Mouse (Mus musculus) myocyte (in vitro differentiated cells): Measurements from ENCODE around the gene C1s1. TPM values are rescaled to one million over a fixed set of nuclear protein-coding genes. Genes with fewer than 3 reads are reported as not detected.
"Not testable (repeated sequence)": the region's sequence is repeated elsewhere in the genome, so short reads cannot be mapped to it uniquely, and the experiment has no call there.

Experiments
- H3K27me3 ChIP-seq: one replicate; pipeline ENCODE4 v1.6.1; 2011; ENCODE audit not compliant: control insufficient read depth, insufficient read depth, insufficient read length
- H3K36me3 ChIP-seq: one replicate; pipeline ENCODE4 v1.6.1; 2011; ENCODE audit not compliant: control insufficient read depth, insufficient read depth
- H3K4me2 ChIP-seq: one replicate; pipeline ENCODE4 v1.6.1; 2011; ENCODE audit warnings: low read depth, control low read depth
- H3K4me3 ChIP-seq: one replicate; pipeline ENCODE4 v1.5.1; 2011; ENCODE audit warnings: mild to moderate bottlenecking, control low read depth, moderate library complexity
- H3K79me2 ChIP-seq: one replicate; pipeline ENCODE4 v1.6.1; 2011; ENCODE audit not compliant: control insufficient read depth, insufficient read depth
- H3ac ChIP-seq: one replicate; pipeline ENCODE4 v1.6.1; 2011; ENCODE audit not compliant: control insufficient read depth, insufficient read length
- CEBPB ChIP-seq: IDR thresholded peaks from 2 replicates; pipeline ENCODE4 v1.6.1; 2011; ENCODE audit warnings: mild to moderate bottlenecking, moderate library complexity; ENCODE audit not compliant: poor library complexity, insufficient read depth, severe bottlenecking
- E2F4 ChIP-seq: IDR thresholded peaks from one replicate; pipeline ENCODE4 v1.6.1; 2011; ENCODE audit warnings: mild to moderate bottlenecking, control low read depth, moderate library complexity; ENCODE audit not compliant: insufficient read depth
- MAX ChIP-seq: IDR thresholded peaks from one replicate; pipeline ENCODE4 v1.6.1; 2011; ENCODE audit warnings: low read depth, mild to moderate bottlenecking, control low read depth
- MYOD1 ChIP-seq, 3 experiments: IDR thresholded peaks; one replicate each; pipeline ENCODE4 v1.6.1; 2011; ENCODE audit warnings: control low read depth in 2 of 3, low read depth in 2 of 3, mild to moderate bottlenecking in 2 of 3, moderate library complexity in 1 of 3; ENCODE audit not compliant: insufficient read length in 2 of 3, control insufficient read depth in 1 of 3
- MYOG ChIP-seq, 3 experiments: IDR thresholded peaks; one replicate each; pipeline ENCODE4 v1.6.1; 2011; ENCODE audit warnings: control low read depth in 2 of 3, low read depth in 2 of 3, mild to moderate bottlenecking in 2 of 3; ENCODE audit not compliant: insufficient read length in 2 of 3, control insufficient read depth in 1 of 3, insufficient read depth in 1 of 3
- POLR2A ChIP-seq: IDR thresholded peaks from one replicate; pipeline ENCODE4 v1.6.1; 2011; ENCODE audit warnings: low read depth, mild to moderate bottlenecking, control low read depth, moderate library complexity; ENCODE audit not compliant: insufficient read length
- POLR2AphosphoS2 ChIP-seq: IDR thresholded peaks from one replicate; pipeline ENCODE4 v1.6.1; 2011; ENCODE audit warnings: low read depth, control low read depth; ENCODE audit not compliant: insufficient read length
- REST ChIP-seq: IDR thresholded peaks from one replicate; pipeline ENCODE4 v1.6.1; 2011; ENCODE audit warnings: mild to moderate bottlenecking, control low read depth, moderate library complexity; ENCODE audit not compliant: insufficient read depth, insufficient read length
- SRF ChIP-seq: IDR thresholded peaks from one replicate; pipeline ENCODE4 v1.6.1; 2011; ENCODE audit warnings: low read depth; ENCODE audit not compliant: control insufficient read depth, insufficient read length
- TCF12 ChIP-seq: IDR thresholded peaks from one replicate; pipeline ENCODE4 v1.6.1; 2011; ENCODE audit warnings: mild to moderate bottlenecking, control low read depth; ENCODE audit not compliant: poor library complexity, insufficient read depth, severe bottlenecking
- TCF3 ChIP-seq: IDR thresholded peaks from one replicate; pipeline ENCODE4 v1.6.1; 2011; ENCODE audit warnings: low read depth, control low read depth; ENCODE audit not compliant: insufficient read length
- USF1 ChIP-seq: IDR thresholded peaks from one replicate; pipeline ENCODE4 v1.6.1; 2011; ENCODE audit warnings: low read depth, mild to moderate bottlenecking, control low read depth, moderate library complexity
- polyA plus RNA-seq: library from polyadenylated mRNA; unstranded; fragments of >200 nt; fragmentation: generic; extraction: Trizol; gene quantifications from one replicate; pipeline ENCODE4 v1.2.1, GENCODE M21; 2012; ENCODE audit warnings: missing spikeins

Gene C1s1
- 0.24 TPM for polyA plus RNA-seq

DNA sequence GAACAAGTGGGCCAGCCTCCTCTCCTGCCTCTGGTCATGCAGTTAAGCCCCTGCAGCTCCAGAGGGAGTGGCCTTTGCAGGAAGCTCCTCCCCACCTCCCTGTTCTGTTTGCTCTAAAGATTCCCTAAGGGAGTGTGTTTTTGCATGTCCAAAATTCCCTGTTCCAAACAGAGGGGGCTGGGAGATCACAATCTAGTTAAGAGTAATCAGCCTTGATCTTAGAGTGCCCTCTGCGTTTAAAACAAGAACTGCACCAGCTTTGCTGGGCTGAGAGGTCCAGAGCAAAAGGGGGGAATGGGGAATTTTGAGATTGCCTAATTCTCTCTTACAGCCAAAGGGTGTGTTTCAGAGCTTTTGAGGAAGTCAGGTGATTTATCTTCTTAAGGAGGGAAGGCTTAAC is at the start of gene C1s1:
TSS of gene C1s1 (minus strand) at position 76 of the 400 bp plus-strand sequence.
- H3K36me3 ChIP-seq, H3K79me2 ChIP-seq, H3K27me3 ChIP-seq, H3K4me3 ChIP-seq, H3ac ChIP-seq, H3K4me2 ChIP-seq: not testable (repeated sequence)

DNA sequence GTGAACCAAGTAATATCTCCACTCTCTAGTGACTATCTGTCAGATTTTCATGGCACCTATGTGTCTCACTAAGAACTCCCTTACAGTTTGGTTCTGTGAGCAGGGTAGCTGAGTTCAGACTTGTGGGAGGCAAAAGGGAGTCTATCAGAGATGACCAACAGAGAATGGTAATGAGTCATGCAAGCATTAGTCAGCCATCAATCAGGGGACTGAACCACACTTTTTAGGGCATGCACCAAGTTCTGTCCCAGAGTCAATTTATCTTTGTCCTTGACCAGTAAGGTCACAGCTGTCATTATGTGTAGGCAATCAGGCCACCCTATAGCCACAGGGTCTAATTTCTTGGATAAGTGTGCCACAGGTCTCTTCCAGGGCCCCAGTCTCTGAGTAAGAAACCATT is 46.6 kb upstream of the C1s1 start:
- Histone ChIP-seq H3K27me3 (no peaks in the 10 kb centered on the region), H3K4me3 (no peak overlapping the region), H3K4me2 (no peak overlapping the region), H3ac (no peak overlapping the region), H3K79me2 (no peaks in the 10 kb centered on the region), H3K36me3 (no peaks in the 10 kb centered on the region)
- no peak for TF ChIP-seq TCF3
- TF ChIP-seq SRF, result no peak
- no peak for TF ChIP-seq POLR2A
- no peak for TF ChIP-seq REST
- TF ChIP-seq MYOG (IDR thresholded peaks at IDR 0.05; ENCODE audit: control insufficient read depth in 1 of 3, insufficient read depth in 1 of 3, insufficient read length in 2 of 3, low read depth in 2 of 3), result no peak
- no peak for TF ChIP-seq CEBPB
- no peak for TF ChIP-seq MYOD1 (IDR thresholded peaks at IDR 0.05; ENCODE audit: control insufficient read depth in 1 of 3, insufficient read length in 2 of 3, low read depth in 2 of 3)
- TF ChIP-seq USF1, result no peak
- TF ChIP-seq POLR2AphosphoS2, result no peak
- TF ChIP-seq TCF12, result no peak
- no peak for TF ChIP-seq E2F4
- no peak for TF ChIP-seq MAX

DNA sequence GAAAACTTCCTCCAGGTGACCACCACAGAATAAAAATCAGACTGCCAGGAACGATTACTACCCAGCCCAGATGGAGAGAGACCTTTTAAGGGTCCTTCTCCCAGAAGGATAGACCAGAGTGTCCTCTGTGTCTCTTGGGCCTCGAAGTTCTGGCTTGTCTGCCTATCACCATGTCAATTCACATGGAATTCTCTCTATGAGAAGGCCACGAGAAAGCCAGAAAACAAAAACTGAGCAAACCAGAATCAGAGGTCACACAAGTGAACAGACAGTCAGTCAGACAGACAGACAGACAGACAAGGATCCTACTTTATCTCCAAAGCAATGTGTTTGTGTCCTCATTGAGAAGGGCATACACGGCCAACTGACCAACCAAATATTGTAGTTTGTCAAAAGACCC is 44.1 kb upstream of the C1s1 start:
- no peak overlapping the region for H3K4me3 ChIP-seq
- no peaks in the 10 kb centered on the region for H3K27me3 ChIP-seq
- no peaks in the 10 kb centered on the region for H3K79me2 ChIP-seq
- H3K36me3 ChIP-seq, result no peaks in the 10 kb centered on the region
- no peak overlapping the region for H3ac ChIP-seq
- TF ChIP-seq TCF12 (no peak), SRF (no peak), E2F4 (no peak), POLR2A (no peak), REST (no peak), CEBPB (no peak), MYOG (IDR thresholded peaks at IDR 0.05; ENCODE audit: control insufficient read depth in 1 of 3, insufficient read depth in 1 of 3, insufficient read length in 2 of 3, low read depth in 2 of 3) (no peak), POLR2AphosphoS2 (no peak), MYOD1 (IDR thresholded peaks at IDR 0.05; ENCODE audit: control insufficient read depth in 1 of 3, insufficient read length in 2 of 3, low read depth in 2 of 3) (no peak), TCF3 (no peak), MAX (no peak), USF1 (no peak)
- no peak overlapping the region for H3K4me2 ChIP-seq

DNA sequence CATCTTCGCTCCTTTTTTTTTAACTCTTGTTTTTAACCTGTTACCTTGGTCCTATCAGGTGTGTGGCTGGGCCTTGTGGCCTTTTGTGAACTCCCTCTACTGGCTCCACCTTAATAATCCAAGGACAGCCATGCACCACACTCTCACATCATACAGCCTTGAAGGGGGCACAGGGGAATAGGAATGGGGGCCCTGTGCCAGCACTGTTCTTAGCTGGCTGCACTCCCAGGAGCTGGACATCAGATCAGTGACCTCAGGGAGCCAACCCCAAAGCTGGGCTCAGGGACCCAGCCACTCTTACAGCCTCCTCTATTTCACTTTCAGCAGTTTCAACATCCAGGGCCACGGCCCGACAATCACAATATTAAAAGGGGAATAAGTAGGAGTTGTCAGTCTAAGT is 43.6 kb upstream of the C1s1 start:
- no peaks in the 10 kb centered on the region for H3K79me2 ChIP-seq
- H3K36me3 ChIP-seq, result no peaks in the 10 kb centered on the region
- TF ChIP-seq MYOG (IDR thresholded peaks at IDR 0.05; ENCODE audit: control insufficient read depth in 1 of 3, insufficient read depth in 1 of 3, insufficient read length in 2 of 3, low read depth in 2 of 3) (no peak), TCF3 (no peak), POLR2A (no peak), TCF12 (no peak), SRF (no peak), USF1 (no peak), E2F4 (no peak), REST (no peak), MAX (no peak), CEBPB (no peak), POLR2AphosphoS2 (no peak), MYOD1 (IDR thresholded peaks at IDR 0.05; ENCODE audit: control insufficient read depth in 1 of 3, insufficient read length in 2 of 3, low read depth in 2 of 3) (no peak)
- no peak overlapping the region for H3ac ChIP-seq
- H3K4me3 ChIP-seq, result no peak overlapping the region
- no peak overlapping the region for H3K4me2 ChIP-seq
- H3K27me3 ChIP-seq, result no peaks in the 10 kb centered on the region

DNA sequence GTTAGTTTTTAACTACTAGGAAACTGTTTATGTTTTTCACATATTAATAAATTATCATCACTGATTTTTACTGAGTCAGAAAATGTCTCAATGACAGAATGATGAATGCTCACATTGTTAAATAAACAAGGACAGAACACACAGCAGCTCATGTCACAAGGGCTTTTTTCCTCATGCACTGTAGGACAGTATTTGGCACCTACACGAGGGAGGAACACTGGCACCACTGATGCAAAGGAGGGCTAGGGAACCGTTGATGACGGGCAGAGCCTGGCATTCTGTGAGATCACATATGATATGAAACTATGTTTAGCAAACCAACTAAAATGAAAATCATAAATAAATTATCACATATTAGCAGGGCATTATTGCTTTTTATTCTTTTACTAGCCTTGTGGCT is 42.8 kb upstream of the C1s1 start:
- no peak overlapping the region for H3K4me3 ChIP-seq
- no peaks in the 10 kb centered on the region for H3K36me3 ChIP-seq
- no peak overlapping the region for H3K4me2 ChIP-seq
- no peaks in the 10 kb centered on the region for H3K79me2 ChIP-seq
- no peak for TF ChIP-seq REST
- no peak for TF ChIP-seq SRF
- TF ChIP-seq TCF12, result no peak
- TF ChIP-seq MAX, result no peak
- TF ChIP-seq MYOD1 (IDR thresholded peaks at IDR 0.05; ENCODE audit: control insufficient read depth in 1 of 3, insufficient read length in 2 of 3, low read depth in 2 of 3), result no peak
- TF ChIP-seq USF1, result no peak
- no peak for TF ChIP-seq TCF3
- no peak for TF ChIP-seq MYOG (IDR thresholded peaks at IDR 0.05; ENCODE audit: control insufficient read depth in 1 of 3, insufficient read depth in 1 of 3, insufficient read length in 2 of 3, low read depth in 2 of 3)
- TF ChIP-seq POLR2AphosphoS2, result no peak
- TF ChIP-seq POLR2A, result no peak
- TF ChIP-seq CEBPB, result no peak
- TF ChIP-seq E2F4, result no peak
- H3ac ChIP-seq, result no peak overlapping the region
- no peaks in the 10 kb centered on the region for H3K27me3 ChIP-seq
